Mouse (Mus musculus) central nervous system, embryonic 18 days (tissue): ENCODE measurements around the gene Sat2. TPM values are rescaled to one million over a fixed set of nuclear protein-coding genes. Genes with fewer than 3 reads are reported as not detected.

Source experiments
- polyA plus RNA-seq: library from polyadenylated mRNA; depleted of rRNA; stranded (reverse); fragments of >200 nt; gene quantifications from 2 replicates; pipeline ENCODE4 v1.2.3, GENCODE M21; 2012; rRNA removed

Sat2 gene
- polyA plus RNA-seq: 16.5 and 16.9 TPM in 2 replicates

DNA sequence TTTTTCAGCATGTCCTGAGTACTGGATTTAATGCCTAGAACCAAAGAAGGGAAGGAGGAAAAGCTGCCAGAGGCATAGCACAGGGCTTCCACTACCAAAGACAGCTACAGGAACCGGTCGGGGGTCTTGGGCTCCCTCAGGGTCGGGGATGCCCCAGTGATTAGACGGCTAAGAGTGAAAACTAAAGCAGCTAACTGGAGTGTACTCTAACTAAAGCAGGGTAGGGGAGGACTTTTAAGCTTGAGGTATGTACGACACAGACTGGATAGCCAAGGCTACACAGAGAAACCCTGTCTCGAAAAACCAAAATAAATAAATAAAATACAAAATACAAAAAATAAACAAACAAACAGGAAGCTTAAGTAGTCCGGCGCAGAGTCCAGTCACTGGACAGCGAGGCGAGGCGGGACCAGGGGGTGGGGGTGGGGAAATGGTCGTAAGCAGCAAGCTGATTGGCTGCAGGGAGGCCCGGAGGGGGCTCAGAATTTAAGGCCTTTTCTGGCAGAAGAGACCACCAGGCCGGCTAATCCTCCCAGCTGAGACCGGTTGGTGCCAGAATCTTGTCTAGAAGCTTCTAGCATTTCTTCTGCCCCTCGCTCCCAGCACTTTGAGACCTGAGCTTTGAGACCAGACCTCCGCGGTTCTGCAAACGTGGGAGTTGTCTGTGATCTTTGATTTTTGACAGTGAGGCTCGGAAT lies at the start of gene Sat2:
TSS of gene Sat2 (plus strand) at position 454 of the 698 bp plus-strand sequence.

DNA sequence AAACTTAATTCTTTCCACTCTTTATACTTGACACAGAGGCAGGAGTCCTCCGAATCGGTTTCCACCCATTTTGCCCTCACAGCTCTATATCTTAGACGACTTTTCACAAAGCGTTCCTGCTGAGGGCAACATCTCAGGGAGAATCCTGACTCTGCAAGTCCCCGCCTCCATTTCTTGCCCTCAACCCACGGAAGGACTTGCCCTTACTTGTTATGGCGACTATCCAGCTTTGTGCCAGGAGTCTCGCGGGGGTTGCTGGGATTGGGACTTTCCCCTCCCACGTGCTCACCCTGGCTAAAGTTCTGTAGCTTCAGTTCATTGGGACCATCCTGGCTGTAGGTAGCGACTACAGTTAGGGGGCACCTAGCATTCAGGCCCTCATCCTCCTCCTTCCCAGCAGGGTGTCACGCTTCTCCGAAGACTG lies 41.7 kb upstream of the Sat2 start, which contains the start of the genes Wrap53 and Trp53:
TSS of gene Wrap53 (minus strand) at position 165 of the 424 bp plus-strand sequence.
TSS of gene Trp53 (plus strand) at position 269 of the 424 bp plus-strand sequence.

GRCm38 (mm10) chr11:69605726-69606490 lies 15.9 kb upstream of the Sat2 start, which contains the start of gene Atp1b2:
Gene Atp1b2, minus strand, starts transcription at chr11:69605942.

DNA sequence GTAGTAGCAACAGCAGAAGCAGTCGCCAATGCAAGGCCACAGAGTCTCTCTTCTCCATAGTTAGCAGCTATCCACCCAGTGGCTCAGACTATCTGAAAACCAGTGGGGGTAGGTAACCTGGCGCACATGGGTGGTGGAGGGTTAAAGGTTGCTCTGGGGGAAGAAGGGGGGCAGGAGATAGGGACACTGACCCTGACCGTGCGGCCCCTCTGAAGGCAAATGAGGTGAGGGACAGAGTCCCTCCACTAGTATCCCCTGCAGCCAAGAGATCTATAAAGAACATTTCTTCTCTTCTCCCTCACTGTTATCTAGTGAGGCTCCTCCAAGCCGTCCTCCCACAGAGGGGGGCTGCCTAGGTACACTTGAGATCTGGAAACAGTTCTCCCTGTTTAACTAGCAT lies 4.0 kb upstream of the Sat2 start, which contains the start of gene Shbg:
TSS of gene Shbg (minus strand) at position 101 of the 400 bp plus-strand sequence.

DNA sequence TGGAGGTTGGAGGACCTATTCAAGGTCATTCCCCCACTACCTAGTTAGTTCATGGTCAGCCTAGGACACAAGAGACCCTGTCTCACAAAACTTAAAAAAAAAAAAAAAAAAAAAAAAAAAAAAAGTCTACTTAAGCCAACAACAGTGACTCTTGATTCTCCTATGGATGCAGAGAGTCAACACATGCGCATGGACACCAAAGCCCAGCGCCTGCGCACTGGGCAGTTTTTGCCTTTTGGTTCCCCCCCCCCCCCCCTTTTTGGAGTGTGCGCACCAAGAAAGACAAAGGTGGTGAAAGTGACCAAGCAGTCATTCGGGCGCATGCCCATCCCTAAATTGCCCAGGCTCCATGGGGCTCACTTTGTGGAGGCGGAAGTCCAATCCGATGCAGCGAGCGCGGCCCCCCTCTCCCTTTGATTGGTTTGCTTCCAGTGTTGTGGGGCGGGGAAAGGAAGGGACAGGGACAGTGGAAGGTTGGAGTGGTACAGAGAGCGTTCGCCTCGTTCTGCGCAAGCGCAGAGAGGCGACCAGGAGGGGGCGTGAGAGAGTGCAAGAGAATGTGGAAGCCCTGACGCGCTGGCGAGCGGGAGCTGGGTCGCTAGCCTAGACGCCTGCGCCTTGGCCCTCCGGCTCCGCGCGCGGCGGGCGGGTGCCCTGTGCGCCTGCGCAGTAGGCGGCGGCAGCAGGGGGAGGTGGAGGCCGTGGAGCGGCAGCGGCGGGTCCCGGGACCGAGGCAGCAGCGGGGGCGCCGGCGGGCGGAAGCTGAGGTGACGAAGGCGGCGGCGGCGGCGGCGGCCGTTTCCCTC lies 10.7 kb downstream of the Sat2 start, which contains the start of gene Fxr2:
TSS of gene Fxr2 (plus strand) at position 707 of the 806 bp plus-strand sequence.

DNA sequence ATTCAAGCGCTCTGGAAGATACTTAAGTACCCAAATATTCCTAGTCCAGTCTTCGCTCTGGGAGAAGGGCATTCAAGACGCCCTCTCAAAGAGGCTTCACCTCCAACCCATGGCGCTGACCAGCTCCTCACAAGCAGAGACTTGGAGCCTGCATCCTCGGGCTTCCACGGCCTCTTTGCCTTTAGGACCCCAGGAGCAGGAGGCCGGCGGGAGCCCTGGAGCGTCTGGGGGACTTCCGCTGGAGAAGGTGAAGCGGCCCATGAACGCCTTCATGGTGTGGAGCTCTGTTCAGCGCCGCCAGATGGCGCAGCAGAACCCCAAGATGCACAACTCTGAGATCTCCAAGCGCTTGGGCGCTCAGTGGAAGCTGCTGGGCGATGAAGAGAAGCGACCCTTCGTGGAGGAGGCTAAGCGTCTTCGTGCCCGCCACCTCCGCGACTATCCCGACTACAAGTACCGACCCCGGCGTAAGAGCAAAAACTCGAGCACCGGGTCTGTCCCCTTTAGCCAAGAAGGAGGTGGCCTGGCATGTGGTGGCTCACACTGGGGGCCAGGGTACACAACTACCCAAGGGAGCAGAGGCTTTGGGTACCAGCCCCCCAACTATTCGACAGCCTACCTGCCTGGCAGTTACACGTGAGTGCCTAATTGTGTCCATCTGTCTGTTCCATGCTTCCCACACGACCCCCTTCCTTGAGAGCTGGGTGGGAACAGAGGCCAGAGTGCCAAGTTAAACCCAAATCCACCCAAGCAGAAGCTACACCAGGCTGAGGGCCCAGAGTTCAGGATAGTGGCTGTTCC lies 33.6 kb downstream of the Sat2 start, which contains the start of gene Sox15:
TSS of gene Sox15 (plus strand) at position 51 of the 801 bp plus-strand sequence.

DNA sequence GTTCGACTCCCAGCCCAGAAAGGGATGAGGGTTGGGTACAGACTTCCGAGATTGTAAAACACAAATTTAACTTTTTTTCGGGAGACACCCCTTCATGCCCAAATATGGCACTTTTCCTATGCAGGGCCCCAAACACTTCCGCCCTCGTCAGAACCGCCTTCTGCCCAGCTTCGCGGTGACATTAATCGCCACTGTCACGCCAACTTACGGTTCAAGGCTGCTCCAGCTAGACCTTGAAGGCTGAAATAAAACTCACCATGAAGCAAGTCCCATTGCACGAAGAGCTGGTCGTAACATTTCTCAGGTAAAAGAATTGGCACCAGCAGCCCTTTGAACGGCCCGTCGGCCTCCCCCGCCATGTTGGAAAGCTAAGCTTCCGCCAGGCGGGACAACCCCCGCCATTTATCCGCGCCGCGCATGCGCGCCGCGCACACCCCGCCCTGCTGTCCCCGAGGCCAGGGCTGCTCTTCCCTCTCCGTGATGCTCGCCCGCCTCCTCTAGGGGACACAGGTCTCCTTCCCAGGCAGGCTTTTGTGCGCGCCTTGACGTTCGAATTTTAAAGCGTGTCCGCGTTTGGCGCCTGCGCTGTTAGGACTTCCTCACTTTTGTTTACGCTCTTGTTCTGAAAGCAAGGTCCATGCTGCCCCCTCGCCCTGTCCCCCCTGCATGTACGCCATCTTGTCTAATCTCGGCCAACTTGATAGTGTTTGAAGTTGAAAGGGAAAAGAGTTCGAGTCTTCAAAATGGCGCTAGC lies 40.6 kb downstream of the Sat2 start, which contains the start of gene Mpdu1:
TSS of gene Mpdu1 (minus strand) at position 430 of the 754 bp plus-strand sequence.

DNA sequence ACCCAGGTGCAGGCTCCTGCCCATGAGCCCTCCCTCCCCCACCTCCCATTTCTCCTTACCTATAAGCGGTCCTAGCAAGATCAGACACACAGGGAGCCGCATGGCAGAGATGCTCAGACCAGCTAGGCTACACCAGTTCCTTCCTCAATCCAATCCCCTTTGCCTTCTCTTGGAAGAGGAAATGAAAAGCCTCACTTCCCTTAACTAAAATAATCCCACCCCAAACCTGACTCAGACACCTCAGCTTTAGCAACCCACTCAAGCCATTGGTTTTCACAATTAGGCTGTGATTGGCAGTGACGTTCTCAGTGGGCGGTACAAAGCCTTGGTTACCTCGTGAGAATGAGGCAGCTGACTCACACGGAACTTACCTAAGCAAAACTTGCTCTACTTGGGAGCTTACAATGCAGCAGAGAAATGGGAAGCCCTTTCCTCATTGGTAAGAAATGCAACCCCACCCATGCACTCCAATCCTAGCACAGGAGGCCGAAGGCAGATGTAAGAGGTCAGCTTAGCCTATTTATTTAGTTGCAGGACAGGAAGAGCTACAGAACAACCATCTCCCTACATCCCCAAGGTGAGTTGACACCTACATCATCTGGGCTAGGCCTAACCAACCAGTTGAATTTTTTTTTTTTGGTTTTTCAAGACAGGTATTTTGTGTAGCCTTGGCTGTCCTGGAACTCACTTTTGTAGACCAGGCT lies 44.3 kb downstream of the Sat2 start, which contains the start of gene Cd68:
TSS of gene Cd68 (minus strand) at position 193 of the 704 bp plus-strand sequence.

DNA sequence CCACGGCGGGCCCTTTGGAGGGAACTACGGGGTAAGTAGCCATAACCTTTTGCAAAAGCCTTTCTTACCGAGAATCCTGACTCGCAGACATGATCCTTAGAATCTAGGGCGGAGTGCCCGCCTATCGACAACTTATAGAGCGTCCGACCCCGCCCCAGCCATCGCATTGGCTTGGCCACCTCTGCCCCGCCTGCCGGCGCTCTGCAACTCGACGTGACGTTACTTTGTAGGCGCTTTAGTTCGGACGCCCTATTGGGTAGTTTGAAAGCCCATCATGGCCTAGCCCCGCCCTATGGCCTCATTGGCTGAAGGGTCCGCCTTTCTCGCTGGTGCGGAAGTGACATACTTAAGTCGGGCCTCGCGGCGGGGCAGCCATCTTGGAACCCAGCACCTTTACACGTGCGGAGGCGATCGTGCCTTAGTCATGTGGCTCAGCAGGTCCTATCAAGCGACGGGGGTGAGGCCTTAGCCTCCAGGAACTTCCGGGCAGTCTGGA lies 50.4 kb downstream of the Sat2 start, which contains the start of gene Eif4a1:
TSS of gene Eif4a1 (minus strand) at position 213 of the 496 bp plus-strand sequence.

Other genes starting within 250 kb of the Sat2 start
- 104 and 131 TPM in 2 replicates for gene Naa38, start 226.5 kb upstream of the Sat2 start, polyA plus RNA-seq
- 25.8 and 28.6 TPM in 2 replicates for gene Cyb5d1, start 226.4 kb upstream of the Sat2 start, polyA plus RNA-seq
- 4.4 and 5.5 TPM in 2 replicates for gene Tmem88, start 223.8 kb upstream of the Sat2 start, polyA plus RNA-seq
- 10.9 and 16.9 TPM in 2 replicates for gene Kdm6b, start 208.3 kb upstream of the Sat2 start, polyA plus RNA-seq
- gene Dnah2, start 72.9 kb upstream of the Sat2 start, polyA plus RNA-seq: 9.3 and 9.5 TPM in 2 replicates
- gene Efnb3, start 61.8 kb upstream of the Sat2 start, polyA plus RNA-seq: 209 and 212 TPM in 2 replicates
- gene Wrap53, start 41.8 kb upstream of the Sat2 start, polyA plus RNA-seq: 15.4 and 16.4 TPM in 2 replicates
- 63.0 and 69.2 TPM in 2 replicates for gene Trp53, start 41.7 kb upstream of the Sat2 start, polyA plus RNA-seq
- gene Atp1b2, start 16.1 kb upstream of the Sat2 start, polyA plus RNA-seq: 95.2 and 95.8 TPM in 2 replicates
- gene Shbg, start 4.1 kb upstream of the Sat2 start, polyA plus RNA-seq: not detected in 2 replicates
- 121 and 125 TPM in 2 replicates for gene Fxr2, start 11.0 kb downstream of the Sat2 start, polyA plus RNA-seq
- 0.13 TPM in 1 of 2 replicates, not detected in the other for gene Sox15, start 33.3 kb downstream of the Sat2 start, polyA plus RNA-seq
- 125 and 127 TPM in 2 replicates for gene Mpdu1, start 40.6 kb downstream of the Sat2 start, polyA plus RNA-seq
- 6.1 and 7.5 TPM in 2 replicates for gene Cd68, start 44.1 kb downstream of the Sat2 start, polyA plus RNA-seq
- gene Eif4a1, start 50.4 kb downstream of the Sat2 start, polyA plus RNA-seq: 887 and 907 TPM in 2 replicates
- 155 and 168 TPM in 2 replicates for gene Senp3, start 60.1 kb downstream of the Sat2 start, polyA plus RNA-seq
- 0.79 and 1.1 TPM in 2 replicates for gene Tnfsf13, start 63.8 kb downstream of the Sat2 start, polyA plus RNA-seq
- gene Tnfsf12, start 73.8 kb downstream of the Sat2 start, polyA plus RNA-seq: 7.0 and 7.1 TPM in 2 replicates
- 1.2 and 1.5 TPM in 2 replicates for gene Tnfsfm13, start 74.1 kb downstream of the Sat2 start, polyA plus RNA-seq
- 20.4 and 20.9 TPM in 2 replicates for gene Polr2a, start 136.6 kb downstream of the Sat2 start, polyA plus RNA-seq
- 0.12 and 0.20 TPM in 2 replicates for gene Slc35g3, start 139.9 kb downstream of the Sat2 start, polyA plus RNA-seq
- gene Zbtb4, start 143.9 kb downstream of the Sat2 start, polyA plus RNA-seq: 15.8 and 16.1 TPM in 2 replicates
- 1.6 and 5.2 TPM in 2 replicates for gene Chrnb1, start 173.9 kb downstream of the Sat2 start, polyA plus RNA-seq
- 23.7 and 27.4 TPM in 2 replicates for gene Fgf11, start 179.8 kb downstream of the Sat2 start, polyA plus RNA-seq
- 0.13 and 0.25 TPM in 2 replicates for gene Tmem102, start 183.6 kb downstream of the Sat2 start, polyA plus RNA-seq
- gene Gm39566, start 193.3 kb downstream of the Sat2 start, polyA plus RNA-seq: not detected in 2 replicates
- gene Spem2, start 196.4 kb downstream of the Sat2 start, polyA plus RNA-seq: not detected in 2 replicates
- 1.3 and 1.5 TPM in 2 replicates for gene Spem1, start 200.2 kb downstream of the Sat2 start, polyA plus RNA-seq
- gene Nlgn2, start 215.8 kb downstream of the Sat2 start, polyA plus RNA-seq: 90.2 and 112 TPM in 2 replicates
- 232 and 256 TPM in 2 replicates for gene Tmem256, start 216.5 kb downstream of the Sat2 start, polyA plus RNA-seq
- gene Plscr3, start 224.4 kb downstream of the Sat2 start, polyA plus RNA-seq: 73.6 and 80.2 TPM in 2 replicates
- gene Tnk1, start 236.7 kb downstream of the Sat2 start, polyA plus RNA-seq: 0.04 and 0.18 TPM in 2 replicates